Mouse (Mus musculus) kidney, adult 2 months (tissue): ENCODE results near the gene Islr.

ENCODE experiments used
- CTCF ChIP-seq: fragments of 200-500 bp; conservative IDR thresholded peaks from 2 replicates; pipeline ENCODE4 v1.5.1; 2011; ENCODE audit warnings: low read depth, mild to moderate bottlenecking, control low read depth, low read length, moderate library complexity, mixed read lengths; ENCODE audit not compliant: insufficient read depth, insufficient read length
- POLR2A ChIP-seq: fragments of 200-500 bp; IDR thresholded peaks from one replicate; pipeline ENCODE4 v1.6.1; 2011; ENCODE audit warnings: low read depth, low read length, control low read depth

DNA sequence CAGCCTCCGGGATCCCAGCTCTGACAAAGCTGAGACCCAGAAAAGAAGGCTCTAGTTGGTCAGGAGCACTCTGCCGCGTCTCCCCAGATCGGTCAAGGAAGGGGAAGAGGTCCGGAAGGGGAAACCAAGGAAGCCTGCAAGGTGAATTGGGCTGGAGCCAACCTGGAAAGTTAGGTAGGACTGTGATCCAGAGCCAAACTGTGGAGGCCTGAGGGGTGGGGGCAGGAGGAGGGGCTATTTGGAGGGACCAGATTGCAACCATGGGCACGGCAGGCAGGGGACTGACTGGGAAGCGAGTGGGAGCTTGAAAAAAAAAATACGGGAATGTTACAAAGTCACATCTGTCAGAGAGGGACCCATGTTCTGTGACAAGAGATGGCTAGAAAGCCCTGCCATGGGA, 74.6 kb downstream of the Islr start:
- TF ChIP-seq CTCF (no peak), POLR2A (no peak)
